Mouse (Mus musculus) layer of hippocampus, adult 6 months (tissue): ENCODE measurements around the gene Fggy. TPM values are rescaled to one million over a fixed set of nuclear protein-coding genes. Genes with fewer than 3 reads are reported as not detected.

Experiments
- long read RNA-seq, 2 experiments: library from polyadenylated mRNA; unstranded; transcript quantifications; one replicate each; pipeline ENCODE4 v2.0.0; 2019 to 2020
- polyA plus RNA-seq: library from polyadenylated mRNA; unstranded; fragments of <200 nt; fragmentation: Nextera tagmentation; gene quantifications from 2 replicates; pipeline ENCODE4 v1.2.3, GENCODE M21; 2021

Gene Fggy
- 18.9 and 24.2 TPM in 2 replicates for polyA plus RNA-seq
- long read RNA-seq, experiment 1, transcript Fggy-202 (16 exons, 1,891 nt), result major isoform, 12 of 34 reads
- long read RNA-seq, experiment 1, partial matches to known transcripts, result 2 of 34 reads
- long read RNA-seq, experiment 1, other reads (novel, unspliced or antisense), result 19 of 34 reads
- long read RNA-seq, experiment 2, transcript Fggy-202 (16 exons, 1,891 nt), result major isoform, 35 of 78 reads
- long read RNA-seq, experiment 2, partial matches to known transcripts, result 2 of 78 reads
- long read RNA-seq, experiment 2, other reads (novel, unspliced or antisense), result 39 of 78 reads

GRCm38 (mm10) chr4:95557333-95557956 is at the start of gene Fggy:
Gene Fggy (plus strand): TSS chr4:95557507.

GRCm38 (mm10) chr4:95966928-95967724 is 409.8 kb downstream of the Fggy start, which contains the start of gene Hook1:
Gene Hook1 (plus strand): TSS chr4:95967240.

